Mouse (Mus musculus) monocyte, adult 2 months (primary cell): ENCODE measurements around the gene Ifng.
"Not testable (repeated sequence)": the region's sequence is repeated elsewhere in the genome, so short reads cannot be mapped to it uniquely, and the experiment has no call there.

Experiments
- DNase-seq, 2 experiments: peaks; one replicate each; pipeline ENCODE4 v3.0.0; 2022; ENCODE audit warnings: low spot score in 2 of 2, low read depth in 1 of 2

Gene Ifng

DNA sequence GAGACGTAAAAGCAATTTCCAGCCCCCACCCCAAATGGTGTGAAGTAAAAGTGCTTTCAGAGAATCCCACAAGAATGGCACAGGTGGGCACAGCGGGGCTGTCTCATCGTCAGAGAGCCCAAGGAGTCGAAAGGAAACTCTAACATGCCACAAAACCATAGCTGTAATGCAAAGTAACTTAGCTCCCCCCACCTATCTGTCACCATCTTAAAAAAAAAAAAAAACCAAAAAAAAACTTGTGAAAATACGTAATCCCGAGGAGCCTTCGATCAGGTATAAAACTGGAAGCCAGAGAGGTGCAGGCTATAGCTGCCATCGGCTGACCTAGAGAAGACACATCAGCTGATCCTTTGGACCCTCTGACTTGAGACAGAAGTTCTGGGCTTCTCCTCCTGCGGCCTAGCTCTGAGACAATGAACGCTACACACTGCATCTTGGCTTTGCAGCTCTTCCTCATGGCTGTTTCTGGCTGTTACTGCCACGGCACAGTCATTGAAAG, at the start of gene Ifng:
Gene Ifng, plus strand, starts transcription at position 305 of the 499 bp plus-strand sequence.
- no peak for DNase-seq

DNA sequence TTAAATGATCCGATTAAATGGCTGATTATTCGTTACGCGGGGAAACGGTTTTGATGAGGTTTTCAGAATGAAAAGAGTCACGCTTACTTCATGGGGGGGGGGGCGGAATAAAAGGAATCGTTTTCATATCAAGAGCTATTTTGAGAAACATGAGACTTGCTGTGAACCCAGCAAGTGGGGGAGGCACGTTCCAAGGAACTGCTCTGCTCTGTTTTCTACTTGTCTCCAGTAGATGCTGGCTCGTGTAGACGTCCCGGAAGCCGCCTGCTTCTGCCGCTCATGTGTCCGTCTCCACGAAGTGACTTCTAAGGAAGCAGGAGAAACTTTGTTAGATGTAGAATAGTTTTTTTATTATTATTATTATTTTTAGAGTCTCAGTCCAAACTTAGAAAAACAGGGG, 40.9 kb upstream of the Ifng start:
- no peak for DNase-seq

DNA sequence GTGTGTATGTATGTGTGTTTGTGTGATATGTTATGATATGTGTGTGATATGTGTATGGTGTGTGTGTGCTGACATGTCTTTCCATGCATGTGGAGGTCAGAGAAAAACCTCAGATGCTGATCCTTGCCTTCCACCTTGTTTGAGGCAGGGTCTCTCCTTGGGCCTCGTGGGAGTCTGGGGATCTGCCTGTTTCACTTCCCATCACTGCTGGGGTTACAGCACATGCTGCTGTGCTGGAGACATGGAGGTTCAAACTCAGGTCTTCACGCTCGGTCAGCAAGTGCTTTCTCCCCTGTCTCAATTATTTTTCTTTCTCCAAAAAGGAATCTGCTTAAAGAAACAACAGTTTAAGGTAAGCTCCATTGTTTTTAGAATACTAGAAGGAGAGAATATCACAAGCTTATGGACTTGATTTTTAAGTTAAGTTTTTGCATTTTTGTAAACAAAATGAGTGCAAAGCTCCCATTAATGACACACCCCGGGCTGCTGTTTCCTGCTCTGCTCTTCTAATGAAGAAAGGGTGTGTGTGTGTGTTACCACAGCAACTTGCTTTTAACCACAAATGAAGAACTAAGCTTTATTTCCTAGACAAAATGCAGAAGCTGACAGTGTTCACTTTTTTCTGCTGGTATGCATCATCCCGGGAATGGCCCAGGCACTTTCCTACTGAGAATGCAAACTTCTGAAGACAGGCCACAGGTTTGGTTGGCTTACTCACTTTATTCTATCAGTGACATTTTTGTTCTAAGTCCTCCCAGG, 34.2 kb upstream of the Ifng start:
- peak; percentile 21 to 30 for DNase-seq

DNA sequence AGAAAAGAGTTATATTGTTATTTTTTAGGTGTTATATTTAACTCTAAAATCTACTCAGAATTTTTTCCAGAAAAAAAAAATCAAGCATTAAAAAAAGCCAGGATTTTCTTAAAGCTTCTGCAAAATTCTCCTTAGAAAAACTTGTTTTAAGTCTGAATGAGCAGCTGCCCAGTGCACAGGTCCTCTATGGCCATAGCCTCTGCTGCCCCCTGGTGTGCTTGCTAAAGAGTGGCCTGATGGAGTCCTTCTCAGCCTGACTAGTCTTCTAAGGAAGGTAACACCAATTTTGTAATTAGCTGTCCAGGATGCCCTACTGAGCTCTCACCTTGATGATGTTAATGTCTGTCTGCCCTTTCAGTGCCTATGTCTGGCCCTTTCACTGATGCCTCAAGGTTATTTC, 29.5 kb upstream of the Ifng start:
- DNase-seq = no peak

DNA sequence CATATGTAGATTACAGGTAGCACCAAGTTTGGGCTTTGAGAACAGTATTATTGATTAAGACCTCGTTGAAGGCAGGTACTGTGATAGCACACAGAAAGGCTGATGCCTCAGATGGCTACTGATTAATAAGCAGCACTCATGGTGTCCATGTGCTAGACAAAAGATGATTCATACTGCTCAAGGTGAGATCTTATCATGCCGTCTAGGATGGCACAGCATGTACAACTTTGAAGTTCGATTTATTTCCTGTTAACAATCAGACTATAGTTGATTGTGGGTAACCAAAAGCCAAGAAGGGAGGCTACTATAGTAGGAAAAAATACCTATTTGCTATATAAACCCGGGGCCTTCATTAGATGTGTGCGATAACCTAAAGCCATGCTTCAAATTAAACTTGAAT, 28.1 kb upstream of the Ifng start:
- DNase-seq = no peak

DNA sequence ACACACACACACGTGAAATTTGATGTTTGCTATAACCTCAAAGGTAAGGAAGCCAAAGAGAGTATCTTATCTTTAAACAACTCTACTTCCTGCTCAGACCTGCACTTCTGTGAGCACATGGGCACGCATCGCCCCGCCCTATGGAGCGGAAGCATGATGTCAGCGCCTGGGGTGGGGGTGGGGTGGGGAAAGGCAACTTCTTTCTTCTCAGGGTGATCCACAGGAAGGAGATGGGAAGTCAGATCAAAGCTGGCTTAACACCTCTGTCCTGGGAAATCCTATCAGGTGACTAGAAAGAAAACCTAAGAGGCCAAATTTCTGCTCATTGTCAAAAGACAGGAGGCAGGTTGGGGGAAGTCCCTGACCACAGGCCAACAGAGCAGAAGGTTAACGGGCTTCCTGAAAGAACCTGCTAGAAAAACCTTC, 21.8 kb upstream of the Ifng start:
- DNase-seq = no peak

DNA sequence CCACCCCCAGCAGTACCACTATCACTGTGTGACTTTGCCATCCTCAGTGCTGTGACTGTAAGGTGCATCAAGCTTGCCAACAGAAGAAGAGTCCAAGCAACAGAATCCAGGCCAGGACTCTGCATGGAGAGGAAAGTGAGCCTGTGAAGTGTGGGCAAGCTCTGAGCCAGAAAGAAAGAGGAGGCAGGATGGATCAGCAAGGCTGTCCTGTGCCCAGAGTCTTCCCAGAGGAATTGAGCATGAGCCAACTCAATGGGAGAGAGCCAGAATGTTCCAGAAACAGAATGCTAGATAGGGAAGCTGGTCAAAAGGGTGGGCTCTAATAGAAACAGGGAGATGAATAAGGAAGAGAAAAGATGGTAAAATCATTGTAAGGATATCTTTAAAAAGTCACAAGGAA, 19.9 kb upstream of the Ifng start:
- no peak for DNase-seq

DNA sequence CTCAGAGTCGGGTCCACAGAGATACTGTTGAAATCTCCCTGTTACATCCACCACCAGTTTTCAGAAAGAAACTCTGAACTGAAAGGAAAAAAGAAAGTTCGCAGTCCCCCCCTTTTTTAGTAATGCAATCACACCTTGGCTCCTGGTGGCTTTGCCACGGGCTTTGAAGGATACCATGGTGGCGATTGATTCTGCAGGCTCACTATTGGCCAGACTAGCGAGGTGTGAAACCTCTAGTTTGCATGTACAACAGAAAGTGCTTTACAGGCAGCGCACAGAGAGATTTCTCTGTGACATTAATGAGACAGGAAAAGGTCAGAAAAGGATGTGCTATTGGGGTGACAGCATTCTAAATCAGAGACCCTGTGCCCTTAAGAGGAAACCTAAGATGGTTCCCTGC, 5.3 kb upstream of the Ifng start:
- no peak for DNase-seq

DNA sequence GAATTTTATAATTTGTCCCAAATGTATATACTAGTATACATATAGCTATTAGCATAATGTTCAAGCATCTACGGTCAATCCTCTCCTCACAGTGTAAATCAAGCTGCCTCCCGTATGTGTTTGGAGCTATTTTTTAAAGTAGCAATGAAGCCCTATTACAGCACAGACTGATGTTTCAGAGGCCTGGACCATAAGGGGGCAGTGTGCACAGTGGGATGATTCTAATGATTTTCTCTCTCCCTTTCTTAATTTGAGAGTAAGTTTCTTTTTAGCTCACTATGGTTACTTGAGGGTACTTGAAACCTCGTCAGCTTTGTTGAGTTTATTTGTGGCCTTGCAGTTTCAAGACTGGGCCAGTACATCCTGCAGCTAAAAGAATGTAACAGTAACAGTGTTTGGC, 1.1 kb downstream of the Ifng start:
- DNase-seq = no peak

DNA sequence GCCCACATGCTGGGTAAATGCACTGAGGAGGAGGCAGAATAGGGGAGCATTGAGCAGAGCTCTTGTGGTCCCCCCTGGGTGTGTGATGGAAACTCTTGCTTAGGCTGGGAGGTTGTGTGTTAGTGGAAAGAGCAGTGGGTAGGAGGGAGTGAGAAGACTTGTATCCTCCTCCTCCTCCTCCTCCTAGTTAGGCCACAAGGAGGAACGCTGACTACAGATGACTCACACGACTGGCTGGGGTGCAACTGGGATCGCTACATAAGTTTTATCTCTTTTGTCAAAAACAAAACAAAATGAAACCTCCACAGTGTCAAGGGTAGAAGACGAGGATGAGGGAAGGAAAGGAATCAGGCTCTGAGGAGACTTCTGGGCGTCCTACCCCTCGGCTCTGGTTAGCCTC, 2.2 kb downstream of the Ifng start:
- no peak for DNase-seq

DNA sequence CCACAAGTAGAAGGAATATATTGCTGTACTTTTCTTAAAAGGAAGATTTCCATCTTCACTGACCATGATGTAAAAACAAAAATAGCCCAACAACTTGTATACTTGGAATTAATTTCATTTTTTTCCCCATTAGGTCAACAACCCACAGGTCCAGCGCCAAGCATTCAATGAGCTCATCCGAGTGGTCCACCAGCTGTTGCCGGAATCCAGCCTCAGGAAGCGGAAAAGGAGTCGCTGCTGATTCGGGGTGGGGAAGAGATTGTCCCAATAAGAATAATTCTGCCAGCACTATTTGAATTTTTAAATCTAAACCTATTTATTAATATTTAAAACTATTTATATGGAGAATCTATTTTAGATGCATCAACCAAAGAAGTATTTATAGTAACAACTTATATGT, 4.2 kb downstream of the Ifng start:
- DNase-seq = no peak

DNA sequence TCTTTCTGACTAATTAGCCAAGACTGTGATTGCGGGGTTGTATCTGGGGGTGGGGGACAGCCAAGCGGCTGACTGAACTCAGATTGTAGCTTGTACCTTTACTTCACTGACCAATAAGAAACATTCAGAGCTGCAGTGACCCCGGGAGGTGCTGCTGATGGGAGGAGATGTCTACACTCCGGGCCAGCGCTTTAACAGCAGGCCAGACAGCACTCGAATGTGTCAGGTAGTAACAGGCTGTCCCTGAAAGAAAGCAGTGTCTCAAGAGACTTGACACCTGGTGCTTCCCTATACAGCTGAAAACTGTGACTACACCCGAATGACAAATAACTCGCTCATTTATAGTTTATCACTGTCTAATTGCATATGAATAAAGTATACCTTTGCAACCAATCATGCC, 4.7 kb downstream of the Ifng start:
- DNase-seq = no peak

DNA sequence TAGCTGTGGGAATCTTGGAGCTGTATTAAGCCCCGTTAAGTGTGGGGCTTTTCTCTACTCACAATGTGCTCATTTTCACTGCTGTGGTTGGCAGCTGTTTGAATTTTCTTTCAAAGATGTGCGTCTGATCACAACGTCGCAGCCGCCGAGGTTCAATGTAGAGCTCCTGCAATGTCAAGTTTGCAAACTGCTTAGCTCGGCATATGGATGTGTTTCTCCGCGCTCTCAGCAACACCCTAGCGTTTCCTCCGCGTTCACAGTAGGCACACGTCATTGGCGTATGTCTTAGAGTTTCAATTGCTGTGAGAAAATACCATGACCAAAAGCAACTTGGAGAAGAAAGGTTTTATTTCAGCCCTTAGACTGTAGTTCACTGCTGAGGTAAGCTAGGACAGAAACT, 5.1 kb downstream of the Ifng start:
- DNase-seq = no peak

DNA sequence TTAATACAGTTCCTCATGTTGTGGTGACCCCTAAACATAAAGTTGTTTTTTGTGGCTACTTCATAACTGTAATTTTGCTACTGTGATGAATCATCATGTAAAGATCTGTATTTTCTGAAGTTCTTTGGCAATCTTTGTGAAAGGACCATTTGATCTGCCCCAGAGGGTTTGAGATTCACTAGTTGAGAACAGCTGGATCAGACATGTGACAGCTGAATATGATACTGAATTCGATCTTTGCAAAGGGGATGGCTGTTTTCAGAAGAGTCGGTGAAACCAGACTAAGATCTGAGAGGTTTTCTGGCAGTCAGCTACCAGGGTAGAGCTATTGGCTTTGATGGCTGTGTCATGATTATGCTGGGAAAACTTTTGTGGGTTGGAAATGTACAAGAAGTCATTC, 10.9 kb downstream of the Ifng start:
- DNase-seq = no peak

DNA sequence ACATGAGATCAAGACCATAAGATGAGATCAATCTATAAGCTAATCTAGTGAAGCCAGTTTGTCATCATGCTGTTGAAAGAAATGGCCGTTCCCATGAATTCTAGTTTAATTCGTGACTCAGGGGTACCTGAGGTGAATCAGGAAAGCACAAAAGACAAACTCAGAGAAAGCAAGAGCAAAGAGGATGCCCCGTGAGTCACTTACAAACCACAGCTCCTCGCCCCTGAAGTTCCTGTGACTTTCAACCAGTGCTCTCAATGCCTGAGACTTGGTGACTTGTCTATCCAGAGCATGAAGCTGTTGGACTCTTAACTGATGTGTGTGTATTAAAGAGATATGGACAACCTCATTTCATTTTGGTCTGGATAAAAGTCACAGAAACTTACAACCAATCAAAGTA, 17.9 kb downstream of the Ifng start:
- no peak for DNase-seq

DNA sequence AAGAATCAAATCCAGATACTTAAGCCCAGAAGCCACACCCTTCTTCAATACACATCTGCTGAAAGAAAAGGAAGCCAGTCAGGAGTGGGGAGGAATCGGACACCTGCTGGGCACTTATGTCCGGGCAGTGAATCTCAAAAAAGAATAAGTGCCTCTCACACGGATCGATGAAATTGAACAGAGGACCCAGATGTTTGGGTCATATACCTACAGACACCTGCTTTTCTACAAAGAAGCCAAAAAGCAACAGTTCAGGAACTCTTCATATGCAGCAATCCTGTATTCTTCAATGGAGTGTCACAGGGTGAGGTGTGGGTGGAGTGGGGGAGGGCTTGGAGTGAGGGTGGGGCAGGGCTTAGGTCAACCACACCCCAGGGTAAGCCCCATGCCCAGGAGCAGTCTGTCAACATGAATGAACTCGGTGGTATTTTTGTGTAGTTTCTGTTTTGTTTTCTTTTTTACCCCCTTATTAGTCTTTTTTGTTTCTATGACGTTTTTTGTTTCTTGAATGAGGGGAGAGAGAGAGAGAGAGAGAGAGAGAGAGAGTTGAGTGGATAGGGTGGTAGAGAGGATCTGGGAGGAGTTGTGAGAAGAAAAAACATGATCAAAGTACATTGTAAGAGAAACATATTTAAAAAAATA, 20.4 kb downstream of the Ifng start:
- DNase-seq = no peak

DNA sequence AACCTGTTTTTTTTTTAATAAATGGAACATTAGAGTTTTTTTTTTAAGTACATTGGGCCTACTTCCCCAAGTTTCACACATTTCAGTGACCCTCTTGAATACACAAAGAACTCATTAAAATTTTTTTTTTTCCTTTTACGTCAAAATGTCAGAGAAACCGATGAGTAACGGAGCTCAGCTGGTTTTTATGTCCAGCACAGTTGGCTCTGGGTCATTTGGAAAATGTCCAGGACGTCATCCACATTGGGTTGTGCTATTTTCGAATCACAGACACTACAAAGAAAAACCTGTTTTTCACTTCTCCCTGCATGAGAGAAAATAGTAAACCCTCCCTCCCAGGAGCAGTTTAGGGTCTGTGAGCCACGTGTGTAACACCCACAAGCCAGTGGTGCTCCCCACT, 25.6 kb downstream of the Ifng start:
- DNase-seq = no peak

DNA sequence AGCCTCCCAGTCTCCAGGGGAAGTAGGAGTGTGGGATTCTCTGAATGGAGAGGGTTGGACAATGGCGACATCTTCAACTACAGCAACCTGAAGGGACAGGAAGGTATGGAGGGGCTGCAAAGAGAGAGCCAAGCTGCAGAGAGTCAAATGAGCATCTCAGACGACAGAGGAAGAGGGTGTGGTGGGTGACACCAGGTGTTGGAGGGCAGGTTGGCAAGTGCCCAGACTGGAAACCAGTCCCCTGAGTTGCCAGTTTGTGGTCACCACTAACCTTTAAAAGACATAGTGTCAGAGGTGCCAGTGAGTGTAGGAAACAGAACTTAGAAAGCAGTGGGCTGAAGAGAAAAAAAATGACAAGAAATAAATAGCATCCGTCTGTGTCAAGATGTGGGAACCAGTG, 28.2 kb downstream of the Ifng start:
- no peak for DNase-seq

DNA sequence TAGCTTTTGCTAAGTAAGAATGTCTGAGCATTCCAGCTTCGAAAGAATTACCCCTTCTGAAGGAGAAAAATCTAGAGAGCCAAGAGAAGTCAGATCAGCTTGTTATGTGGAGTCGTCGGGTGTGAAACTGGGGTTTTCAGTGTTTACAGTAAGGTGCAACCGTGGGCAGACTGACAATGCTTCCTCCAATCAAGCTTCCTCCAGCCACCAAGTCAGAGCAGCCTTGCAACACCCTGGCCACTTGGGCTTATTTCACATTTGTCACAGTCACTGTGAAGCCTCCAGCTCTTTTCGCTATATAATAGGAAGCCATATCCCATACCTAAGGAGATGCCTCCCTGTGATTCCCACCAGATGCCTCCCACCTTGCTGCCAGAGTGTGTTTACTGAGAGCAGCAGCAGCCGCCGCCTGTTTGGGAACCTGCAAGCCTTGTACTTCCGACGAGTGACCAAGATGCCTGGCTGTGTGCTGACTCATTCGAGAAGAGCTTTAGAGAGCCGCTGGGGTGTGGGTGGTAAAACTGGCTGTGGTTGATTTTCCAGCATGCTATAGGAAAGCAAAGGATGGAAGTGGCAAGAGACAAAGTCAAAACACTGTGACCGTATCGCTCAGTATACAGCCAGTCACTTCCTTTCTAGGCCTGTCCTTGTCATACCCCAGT, 29.6 kb downstream of the Ifng start:
- no peak for DNase-seq

DNA sequence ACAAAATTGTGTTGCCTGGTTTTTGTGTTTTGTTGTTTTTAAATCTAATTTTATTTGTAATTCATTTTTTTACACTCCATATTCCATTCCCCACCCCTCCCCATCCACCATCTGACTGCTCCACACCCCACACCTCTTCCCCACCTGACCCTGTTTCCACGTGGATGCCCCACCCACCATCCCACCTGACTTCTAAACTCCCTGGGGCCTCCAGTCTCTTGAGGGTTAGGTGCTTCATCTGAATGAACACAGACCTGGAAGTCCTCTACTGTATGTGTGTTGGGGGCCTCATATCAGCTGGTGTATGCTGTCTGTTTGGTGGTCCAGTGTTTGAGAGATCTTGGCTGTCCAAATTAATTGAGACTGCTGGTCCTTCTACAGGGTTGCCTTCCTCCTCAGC, 32.0 kb downstream of the Ifng start:
- not testable (repeated sequence) for DNase-seq

DNA sequence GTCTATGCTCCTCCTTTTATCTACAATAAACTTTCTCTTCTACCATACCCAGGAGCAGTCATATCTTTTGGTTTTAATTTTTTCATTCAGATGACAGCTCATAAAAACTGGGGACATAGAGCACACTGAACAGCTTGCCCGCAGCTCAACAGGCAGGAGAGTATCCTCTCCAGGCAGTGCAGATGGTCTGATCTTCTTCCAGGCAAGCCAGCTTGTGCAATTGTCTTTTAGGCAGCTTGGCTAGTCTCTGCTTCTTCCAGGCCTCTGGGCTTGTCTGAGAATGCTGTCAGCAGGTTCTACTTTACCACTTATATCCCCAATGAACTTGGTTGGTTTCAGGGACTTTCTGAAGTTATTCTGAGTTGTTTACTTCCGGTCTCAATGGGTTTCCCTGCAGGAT, 35.9 kb downstream of the Ifng start:
- DNase-seq = no peak

DNA sequence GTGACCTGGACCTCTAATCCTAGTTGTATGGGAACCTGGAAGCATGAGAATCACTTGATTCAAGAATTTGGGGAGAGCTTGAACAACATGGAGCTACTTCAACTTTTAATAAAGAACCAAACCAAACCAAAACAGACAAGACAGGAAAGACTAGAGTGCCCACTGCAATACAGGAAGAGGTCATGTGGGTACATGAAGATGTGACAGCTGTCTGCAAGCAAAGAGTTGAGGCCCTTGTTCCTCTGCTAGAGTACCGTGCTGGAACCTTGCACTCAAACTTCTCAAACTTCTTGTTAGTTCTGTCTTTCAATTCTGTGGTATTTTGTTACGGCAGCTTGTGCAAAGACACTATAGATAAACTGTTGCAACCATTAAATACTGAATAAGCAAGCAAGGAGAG, 36.5 kb downstream of the Ifng start:
- DNase-seq = no peak
